Mouse (Mus musculus) layer of hippocampus, adult 6 months (tissue): ENCODE measurements around the gene Tmc7. TPM values are rescaled to one million over a fixed set of nuclear protein-coding genes. Genes with fewer than 3 reads are reported as not detected.

ENCODE experiments used
- long read RNA-seq, 2 experiments: library from polyadenylated mRNA; unstranded; transcript quantifications; one replicate each; pipeline ENCODE4 v2.0.0; 2019 to 2020
- polyA plus RNA-seq: library from polyadenylated mRNA; unstranded; fragments of <200 nt; fragmentation: Nextera tagmentation; gene quantifications from 2 replicates; pipeline ENCODE4 v1.2.3, GENCODE M21; 2021

The Tmc7 gene
- 2.9 and 3.6 TPM in 2 replicates for polyA plus RNA-seq
- long read RNA-seq, experiment 1, full-length matches to known transcripts: 1 of 6 reads
- long read RNA-seq, experiment 1, partial matches to known transcripts: 2 of 6 reads
- long read RNA-seq, experiment 1, other reads (novel, unspliced or antisense): 3 of 6 reads
- long read RNA-seq, experiment 2, full-length matches to known transcripts: 11 of 24 reads
- long read RNA-seq, experiment 2, partial matches to known transcripts: 6 of 24 reads
- long read RNA-seq, experiment 2, other reads (novel, unspliced or antisense): 7 of 24 reads

DNA sequence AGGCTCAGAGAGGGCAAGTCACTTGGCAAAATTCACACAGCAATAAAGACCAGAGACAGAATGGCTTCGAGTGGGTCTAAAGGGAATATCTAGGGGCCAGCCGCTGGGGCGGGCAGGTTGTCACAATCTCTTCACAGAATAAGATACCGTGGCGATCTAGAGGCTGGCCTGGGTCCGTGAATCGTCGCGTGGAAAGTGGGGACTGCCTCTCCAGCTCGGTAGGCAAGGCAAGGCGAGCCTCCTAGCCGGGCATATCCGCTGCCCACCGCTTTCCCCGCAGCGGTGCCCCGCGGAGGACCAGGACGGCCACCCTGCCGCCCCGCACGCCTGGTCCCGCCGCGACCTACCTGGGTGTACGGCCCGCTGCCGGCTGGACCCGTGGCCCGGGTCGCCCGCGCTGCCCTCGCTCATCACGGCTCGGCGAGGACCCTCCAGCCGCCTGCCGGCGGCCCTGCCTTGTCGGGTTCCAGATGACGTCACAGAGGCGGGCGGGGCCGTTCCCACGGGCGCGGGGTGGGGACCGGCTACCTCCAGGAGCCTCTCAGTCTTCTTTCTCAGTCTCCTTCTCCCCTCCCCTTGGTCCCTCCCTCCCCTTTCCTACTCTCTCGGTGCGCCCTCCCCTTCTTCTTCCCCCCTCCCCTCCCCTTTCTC is at the start of gene Tmc7:
Gene Tmc7, minus strand, starts transcription at position 480 of the 651 bp plus-strand sequence.

DNA sequence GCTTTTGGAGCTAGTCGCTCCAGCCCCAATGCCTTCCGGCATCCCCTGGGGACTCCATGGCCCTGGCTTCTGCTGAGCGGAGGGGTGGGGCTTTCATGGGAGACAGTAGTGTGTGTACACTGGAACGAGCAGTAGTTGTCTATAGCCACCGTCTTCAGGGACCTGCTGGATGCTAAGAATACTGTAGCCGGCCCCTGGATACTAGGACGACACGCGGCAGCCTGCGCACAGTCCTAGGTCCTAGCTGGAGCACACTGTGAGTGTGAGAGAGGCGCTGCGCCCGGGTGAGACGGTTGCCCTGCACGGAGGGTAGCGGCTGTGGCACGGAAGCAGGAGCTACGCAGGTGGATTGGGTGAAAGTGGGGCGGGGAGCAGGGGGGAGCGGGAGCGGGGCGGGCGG is 12.7 kb upstream of the Tmc7 start, which contains the start of gene Tmc5:
Gene Tmc5, plus strand, starts transcription at position 97 of the 400 bp plus-strand sequence.

DNA sequence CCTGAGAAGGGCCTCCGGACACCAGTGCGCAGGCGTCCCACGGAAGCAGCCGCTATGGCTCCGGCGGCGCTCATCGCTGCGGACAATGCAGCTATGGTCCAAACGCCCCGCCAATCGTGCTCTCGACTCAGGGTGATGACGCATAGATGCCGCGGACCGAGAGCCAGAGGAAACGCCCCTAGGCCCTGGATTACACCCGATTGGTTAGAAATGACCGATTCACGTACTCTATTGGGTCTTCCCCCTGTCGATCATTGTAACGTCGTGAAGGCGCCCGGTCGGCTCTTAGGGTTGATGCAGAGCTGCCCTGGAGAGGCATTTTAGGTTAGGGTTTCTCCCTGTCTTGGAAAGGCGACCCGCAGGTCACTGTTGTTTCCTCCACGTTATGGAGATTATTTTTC is 51.4 kb downstream of the Tmc7 start, which contains the start of gene Coq7:
Gene Coq7, minus strand, starts transcription at position 179 of the 401 bp plus-strand sequence.

GRCm38 (mm10) chr7:118491431-118492147 is 92.9 kb downstream of the Tmc7 start, which contains the start of gene Itpripl2:
Itpripl2 (minus strand) TSS chr7:118491975.

Other genes starting within 250 kb of the Tmc7 start
- 53.5 and 55.3 TPM in 2 replicates for gene Syt17, start 136.5 kb downstream of the Tmc7 start, polyA plus RNA-seq
- 0.11 and 0.33 TPM in 2 replicates for gene Itpripl2, start 92.8 kb downstream of the Tmc7 start, polyA plus RNA-seq
- 133 and 139 TPM in 2 replicates for gene Coq7, start 51.4 kb downstream of the Tmc7 start, polyA plus RNA-seq
- gene Tmc5, start 12.6 kb upstream of the Tmc7 start, polyA plus RNA-seq: 0.05 and 0.10 TPM in 2 replicates
- 399 and 425 TPM in 2 replicates for gene Gde1, start 121.0 kb upstream of the Tmc7 start, polyA plus RNA-seq
- gene Ccp110, start 127.8 kb upstream of the Tmc7 start, polyA plus RNA-seq: 10.2 and 12.7 TPM in 2 replicates
- 49.2 and 49.6 TPM in 2 replicates for gene Vps35l, start 155.5 kb upstream of the Tmc7 start, polyA plus RNA-seq